Mouse (Mus musculus) left cerebral cortex, postnatal 36 days (tissue): ENCODE results near the gene Usp48. TPM values are rescaled to one million over a fixed set of nuclear protein-coding genes. Genes with fewer than 3 reads are reported as not detected.

Experiments
- DNase-seq, 2 experiments: peaks; one replicate each; pipeline ENCODE4 v3.0.0; 2021 to 2022; ENCODE audit warnings: low spot score in 2 of 2, mixed read lengths in 1 of 2
- intact Hi-C: fragments of 180-260 bp; cut with DNase I; formaldehyde crosslinking; loops from one replicate; pipeline ENCODE4 v1.15.1; 2025
- total RNA-seq, 2 experiments: library from RNA; stranded (reverse); gene quantifications; 2 replicates each; pipeline ENCODE4 v1.2.3; 2021

Usp48 gene
- total RNA-seq, 2 experiments from 2014 or later, result 97.9 to 139 TPM

- intact Hi-C loops, result no loop called here
- peak in 1 of 2 experiments; percentile 6 for DNase-seq
Observed at GRCm38 (mm10) chr4:137655241-137656031, 61.9 kb downstream of the Usp48 start.

DNA sequence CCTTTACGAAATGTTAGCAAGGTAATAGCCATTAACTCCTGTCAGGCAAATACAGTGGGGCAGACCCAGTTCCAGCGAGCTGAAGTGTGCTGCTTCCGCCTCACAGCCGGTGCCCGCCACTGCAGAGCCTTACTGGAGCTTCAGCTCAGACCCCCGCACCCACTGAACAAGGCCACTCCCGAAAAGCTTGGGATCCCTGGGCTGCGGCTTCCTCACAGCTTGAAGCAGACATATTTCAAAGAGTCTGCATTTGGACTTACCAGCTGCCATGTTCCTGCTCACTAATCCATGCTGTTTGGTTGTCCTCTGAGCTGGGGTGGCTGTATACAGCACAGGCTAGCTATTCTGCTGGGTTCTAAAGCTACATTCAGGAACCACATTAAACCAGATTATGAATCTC, 64.1 kb downstream of the Usp48 start:
- intact Hi-C loops, result no loop called here
- peak in 1 of 2 experiments; percentile 4 for DNase-seq

DNA sequence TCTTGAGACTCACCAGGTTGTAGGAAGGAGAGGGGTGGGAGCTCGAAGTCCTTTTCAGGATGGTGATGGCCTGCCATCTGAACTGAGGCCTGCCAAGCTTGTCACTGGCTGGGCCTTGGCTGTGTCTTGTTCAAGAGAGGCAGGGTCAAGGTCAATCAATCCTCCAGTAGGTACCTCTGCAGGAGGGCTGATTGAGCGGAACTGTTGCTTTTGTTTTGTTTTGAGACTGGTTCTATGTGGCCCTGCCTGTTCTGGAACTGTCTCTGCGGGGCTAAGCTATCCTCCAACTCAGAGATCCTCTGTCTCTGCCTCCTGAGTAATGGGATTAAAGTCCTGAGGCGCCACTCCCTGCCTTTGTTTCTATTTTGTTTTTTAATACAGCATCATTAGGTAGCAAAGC, 66.0 kb downstream of the Usp48 start:
- intact Hi-C loops, result no loop called here
- no peak for DNase-seq

DNA sequence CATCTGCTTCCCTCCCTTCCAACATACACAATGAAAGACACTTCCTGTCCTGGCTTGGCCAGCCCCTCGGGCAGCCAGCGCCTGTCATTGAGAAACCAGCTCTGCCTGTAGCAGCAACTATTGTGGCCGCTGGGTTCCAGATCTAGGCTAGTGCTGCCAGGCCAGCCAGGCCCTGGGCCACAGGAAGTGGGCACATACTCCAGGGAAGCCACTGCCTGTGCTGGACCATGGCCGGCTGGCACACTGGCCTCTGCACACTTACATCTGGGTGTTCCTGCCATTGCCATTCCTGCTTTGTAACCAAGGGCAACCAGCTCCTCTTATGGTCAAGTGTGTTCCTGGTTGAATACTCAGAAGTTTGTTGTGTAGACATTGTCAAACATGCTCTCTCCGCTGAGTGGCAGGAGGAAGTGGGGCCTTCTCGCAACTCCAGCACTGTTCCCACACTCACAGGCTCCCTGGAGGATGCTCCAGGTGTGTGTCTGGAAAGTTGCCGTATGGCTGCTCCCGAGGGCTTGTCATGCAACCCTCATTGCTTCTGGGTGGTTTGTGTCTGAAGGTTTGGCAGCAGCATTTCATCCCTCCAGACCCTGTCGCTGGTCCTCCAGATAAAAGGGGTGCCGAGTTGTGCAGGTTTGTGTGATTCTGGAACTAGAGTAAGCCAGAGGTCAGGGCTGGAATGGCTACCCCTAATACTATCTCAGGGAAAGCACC, 67.0 kb downstream of the Usp48 start:
- peak in 1 of 2 experiments; percentile 4 for DNase-seq

GRCm38 (mm10) chr4:137661078-137661450, 67.5 kb downstream of the Usp48 start:
- DNase-seq, result no peak
- intact Hi-C loops, result no loop called here

More for the DNA sequence above, 67.0 kb downstream of the Usp48 start:
- intact Hi-C loops, result no loop called here

- intact Hi-C loops, result no loop called here
- DNase-seq, result no peak
Observed at GRCm38 (mm10) chr4:137661547-137661946, 68.0 kb downstream of the Usp48 start.

DNA sequence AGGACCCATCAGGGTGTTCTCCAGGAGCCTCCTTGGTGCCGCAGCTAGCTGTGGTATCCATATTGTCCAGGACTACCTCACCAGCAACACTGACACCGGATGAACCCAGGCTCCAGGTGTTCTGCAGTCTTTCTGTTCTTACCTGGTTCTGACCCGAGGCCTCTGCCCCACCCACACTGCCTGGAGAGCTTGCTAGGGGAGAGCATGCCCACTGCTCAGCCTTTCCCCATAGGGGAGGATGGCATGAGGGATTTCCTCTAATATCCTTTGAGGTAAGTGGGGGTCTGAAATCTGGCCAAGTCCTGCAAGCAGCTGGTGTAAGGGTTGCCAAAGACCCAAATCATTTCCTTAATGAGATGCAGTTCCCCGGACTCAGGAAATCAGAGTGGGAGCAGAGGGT, 69.9 kb downstream of the Usp48 start:
- no peak for DNase-seq
- intact Hi-C loops, result no loop called here

DNA sequence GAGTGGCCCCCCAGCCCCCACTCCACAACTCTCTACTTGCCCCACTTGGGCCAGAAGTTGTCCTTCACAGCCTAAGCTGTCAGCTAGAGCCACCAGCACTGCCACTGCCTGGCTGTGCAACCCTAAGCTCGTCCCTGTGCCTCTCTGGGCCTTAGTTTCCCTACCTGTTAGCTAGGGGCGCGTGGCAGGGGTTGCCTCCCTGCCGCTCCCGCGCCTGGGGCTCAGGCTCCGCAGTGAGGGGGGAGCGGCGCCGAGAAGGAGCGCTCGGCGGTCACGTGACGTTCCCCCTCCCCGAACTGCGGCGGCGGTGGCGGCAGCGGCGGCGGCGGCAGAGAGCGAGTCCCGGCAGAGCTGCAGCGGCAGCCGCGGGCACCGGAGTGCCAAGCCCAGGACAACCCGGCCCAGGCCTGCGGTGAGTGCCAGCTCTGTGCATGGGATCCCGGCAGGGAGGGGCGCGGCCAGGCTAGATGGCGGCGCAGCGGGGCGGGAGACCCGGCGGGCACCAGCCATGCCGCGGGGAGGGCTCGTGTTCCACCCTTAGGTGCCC, 71.0 kb downstream of the Usp48 start, which contains the start of gene Rap1gap:
TSS of gene Rap1gap (plus strand) at position 294 of the 547 bp plus-strand sequence.
- intact Hi-C loops, result no loop called here
- DNase-seq, result peak; percentile 79 to 88

- intact Hi-C loops, result no loop called here
- peak; percentile 60 to 65 for DNase-seq
Observed at GRCm38 (mm10) chr4:137664980-137665675, 71.6 kb downstream of the Usp48 start.

DNA sequence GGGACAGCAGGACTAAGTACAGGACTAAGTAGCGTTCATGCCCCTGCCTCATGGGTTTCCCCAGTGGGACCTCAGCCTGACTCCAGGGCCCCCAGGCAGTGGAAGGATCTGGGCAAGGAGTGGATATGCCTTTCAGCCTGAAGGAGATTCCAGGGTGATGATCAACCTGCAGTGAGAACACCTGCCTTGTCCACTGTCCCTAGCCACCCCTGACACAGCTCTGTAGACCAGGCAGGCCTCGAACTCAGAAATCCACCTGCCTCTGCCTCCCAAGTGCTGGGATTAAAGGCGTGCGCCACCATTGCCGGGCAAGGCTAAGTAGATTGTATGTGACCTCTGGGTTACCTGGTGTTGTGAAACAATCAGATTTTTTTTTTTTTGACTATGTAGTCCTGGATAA, 72.2 kb downstream of the Usp48 start:
- DNase-seq, result no peak
- intact Hi-C loops, result no loop called here

DNA sequence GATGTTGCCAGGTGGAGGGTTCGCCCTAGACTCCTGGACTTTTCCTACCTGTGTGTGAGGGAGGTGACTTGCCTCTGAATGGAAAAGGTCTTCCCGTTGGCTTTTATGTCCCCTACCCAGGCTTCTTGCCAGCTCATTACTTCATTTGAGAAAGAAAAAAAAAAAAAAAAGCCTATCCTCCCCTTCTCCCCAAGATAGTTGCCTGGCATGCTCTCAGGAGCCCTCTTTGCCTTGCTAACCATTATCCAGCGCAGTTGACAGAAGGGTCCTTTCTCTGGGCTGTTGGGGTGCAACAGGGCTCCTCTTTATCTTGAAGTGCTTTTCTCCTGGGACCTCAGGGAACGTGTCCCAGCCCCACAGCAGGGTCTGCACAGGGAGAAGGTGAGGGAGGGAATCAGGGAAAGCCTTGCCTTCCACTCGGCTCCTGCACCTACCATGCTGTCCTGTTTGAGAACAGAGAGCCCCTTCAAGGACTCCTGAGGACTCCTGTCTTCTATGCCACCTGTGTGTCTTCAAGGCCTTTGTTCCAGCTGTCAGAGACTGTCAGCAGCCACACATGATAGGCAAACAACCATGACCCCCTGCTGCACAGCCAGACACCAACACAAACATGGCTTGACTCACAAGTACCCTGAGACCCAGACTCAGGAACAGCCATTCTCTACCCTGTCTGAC, 72.9 kb downstream of the Usp48 start:
- DNase-seq, result no peak
- intact Hi-C loops, result no loop called here

DNA sequence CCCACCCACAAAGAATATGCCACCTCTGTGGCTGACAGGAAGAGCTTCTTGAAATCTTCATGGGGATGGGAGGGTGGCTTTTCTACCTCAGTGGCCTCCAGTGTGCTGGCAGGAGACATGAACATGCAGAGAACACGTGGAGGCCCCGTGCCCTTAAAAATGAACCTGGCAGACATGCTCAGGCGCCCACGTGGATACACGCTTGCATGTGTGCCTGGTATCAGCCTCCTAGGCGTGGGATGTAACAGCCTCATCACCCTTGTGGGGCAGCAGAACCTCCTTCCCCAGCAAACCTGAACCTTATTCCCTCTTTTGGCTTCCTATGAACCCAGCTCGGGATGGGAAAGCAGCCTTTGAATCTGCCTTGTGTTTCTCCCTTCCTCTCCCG, 73.4 kb downstream of the Usp48 start:
- intact Hi-C loops, result no loop called here

DNA sequence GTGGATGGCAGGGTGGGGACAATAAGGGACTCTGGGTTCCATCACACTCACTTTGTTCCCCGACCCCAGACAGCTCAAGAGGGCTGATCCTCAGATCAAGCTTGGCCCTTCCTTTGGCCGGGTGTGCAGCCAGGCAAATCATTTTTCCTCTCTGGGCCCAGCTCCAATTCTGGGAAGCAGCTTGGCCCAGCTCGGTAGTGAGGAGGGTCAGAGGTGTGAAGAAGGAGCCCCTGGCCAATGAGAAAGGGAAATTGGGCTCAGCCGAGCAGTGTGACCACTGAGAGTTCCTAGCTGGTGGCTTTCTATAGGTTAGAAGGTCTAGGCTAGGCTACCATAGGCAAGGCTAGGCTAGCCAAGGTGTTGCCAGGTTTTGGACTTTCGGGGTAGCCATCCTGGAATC, 74.2 kb downstream of the Usp48 start:
- DNase-seq, result no peak
- intact Hi-C loops, result no loop called here

More for the DNA sequence above, 73.4 kb downstream of the Usp48 start:
- peak in 1 of 2 experiments; percentile 55 for DNase-seq

GRCm38 (mm10) chr4:137671711-137672500, 78.4 kb downstream of the Usp48 start:
- DNase-seq, result no peak
- intact Hi-C loops, result no loop called here

DNA sequence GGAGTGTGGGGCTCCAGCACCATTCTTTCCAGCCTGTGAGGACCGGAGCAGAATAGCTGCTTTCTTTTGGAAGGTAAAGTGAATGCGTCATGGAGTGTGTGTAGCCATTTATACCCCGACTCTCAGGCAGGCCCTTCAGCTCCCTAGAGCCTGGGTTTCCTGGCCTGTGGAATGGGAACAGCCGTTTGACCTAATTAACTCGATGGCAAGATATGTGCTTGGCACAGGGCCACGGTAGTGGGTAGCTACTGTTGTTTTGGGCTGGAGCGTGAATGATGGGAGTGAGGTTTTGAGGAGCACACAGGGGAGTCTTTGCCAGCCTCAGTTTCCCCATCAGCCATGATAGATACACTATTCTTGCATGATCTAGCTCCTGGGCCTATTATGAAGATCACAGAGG, 82.0 kb downstream of the Usp48 start:
- intact Hi-C loops, result no loop called here
- no peak for DNase-seq

DNA sequence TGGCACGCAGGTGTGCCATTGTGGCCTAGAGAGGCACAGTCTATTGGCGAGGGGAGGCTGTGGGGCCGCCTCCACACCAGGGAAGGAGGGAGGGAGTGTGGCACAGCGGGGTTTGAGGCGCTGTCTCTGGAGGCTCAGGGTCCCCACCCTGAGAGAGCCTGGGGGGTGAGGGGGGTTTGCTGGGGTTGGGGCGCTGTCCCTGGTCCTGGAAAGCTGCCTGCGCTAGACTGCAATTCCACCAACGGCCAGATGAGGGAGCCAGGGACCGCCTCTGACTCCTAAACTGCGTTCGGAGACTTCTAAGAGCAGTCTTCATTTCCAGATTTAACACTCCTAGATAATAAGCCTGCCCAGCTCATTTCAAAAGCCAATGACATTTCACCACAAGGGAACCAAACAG, 82.5 kb downstream of the Usp48 start:
- intact Hi-C loops, result loop anchor here (1.0 kb wide), 1 partner anchor 46 kb away; no protein-coding TSS in a partner anchor
- peak; percentile 79 to 80 for DNase-seq

- intact Hi-C loops, result loop anchor here (1.0 kb wide), 1 partner anchor 45 kb away; no protein-coding TSS in a partner anchor
- DNase-seq, result peak in 1 of 2 experiments; percentile 58
Observed at GRCm38 (mm10) chr4:137676700-137677484, 83.3 kb downstream of the Usp48 start.

DNA sequence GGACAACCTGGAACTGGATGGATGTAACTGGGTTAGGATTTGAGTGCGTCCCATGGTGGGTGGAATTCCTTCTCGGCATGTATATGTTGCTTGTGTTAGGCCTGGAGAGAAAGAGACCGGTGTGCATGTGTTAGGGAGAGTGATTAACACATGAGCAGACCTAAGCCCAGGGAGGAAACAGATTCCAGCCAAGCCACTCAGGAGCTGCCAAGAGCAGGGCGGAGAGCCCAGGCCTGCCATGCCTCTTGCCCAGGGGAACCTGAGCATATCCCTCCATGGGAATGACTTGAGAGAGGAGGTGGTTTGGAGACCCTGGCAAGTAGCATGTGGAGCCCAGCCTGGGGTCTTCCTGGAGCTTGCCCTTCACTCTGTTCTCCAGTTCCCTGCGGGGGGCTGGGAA, 84.4 kb downstream of the Usp48 start:
- intact Hi-C loops, result no loop called here

More for the DNA sequence above, 84.4 kb downstream of the Usp48 start:
- no peak for DNase-seq
